Mouse (Mus musculus) retina, postnatal 1 day (tissue): ENCODE data around the gene Alkal2.

Experiments used
- DNase-seq: peaks from one replicate; pipeline ENCODE4 v3.0.0-alpha.2; 2012

The Alkal2 gene

DNA sequence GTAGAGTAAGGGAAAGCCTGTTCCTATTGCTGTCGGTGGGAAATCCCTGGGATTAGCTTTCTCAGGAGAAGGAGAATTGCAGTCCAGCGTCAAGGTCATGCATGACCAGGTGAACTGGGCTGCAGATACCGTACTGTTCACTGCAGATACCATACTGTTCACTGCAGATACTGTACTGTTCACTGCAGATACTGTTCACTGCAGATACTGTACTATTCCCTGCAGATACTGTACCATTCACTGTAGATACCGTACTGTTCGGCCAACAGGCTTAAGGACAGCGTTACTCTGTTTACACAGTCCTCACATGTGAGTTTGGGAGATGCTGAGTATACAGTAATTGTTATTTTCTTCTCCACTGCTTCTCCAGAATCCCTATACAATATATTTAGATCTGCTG is 44.1 kb downstream of the Alkal2 start:
- DNase-seq: no peak

DNA sequence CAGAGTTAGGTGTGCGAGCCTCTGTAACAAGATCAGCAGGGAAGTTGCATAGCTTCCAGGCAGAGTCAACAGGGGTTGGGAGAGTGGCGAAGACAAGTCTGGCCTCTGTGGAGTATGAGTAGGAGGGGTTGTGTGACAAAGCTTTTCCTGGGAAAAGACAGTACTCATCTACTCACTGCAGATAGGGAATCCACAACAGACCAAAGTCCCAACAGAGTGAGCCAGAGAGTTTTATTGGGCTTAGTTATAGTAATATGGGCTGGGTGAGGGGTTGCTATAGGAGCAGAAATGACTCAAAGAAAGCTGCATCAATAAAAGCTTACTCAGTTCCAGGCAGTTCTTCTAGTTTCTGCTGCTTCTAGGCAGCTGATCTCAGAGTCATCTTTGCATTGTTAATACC is 49.2 kb downstream of the Alkal2 start:
- DNase-seq: no peak

DNA sequence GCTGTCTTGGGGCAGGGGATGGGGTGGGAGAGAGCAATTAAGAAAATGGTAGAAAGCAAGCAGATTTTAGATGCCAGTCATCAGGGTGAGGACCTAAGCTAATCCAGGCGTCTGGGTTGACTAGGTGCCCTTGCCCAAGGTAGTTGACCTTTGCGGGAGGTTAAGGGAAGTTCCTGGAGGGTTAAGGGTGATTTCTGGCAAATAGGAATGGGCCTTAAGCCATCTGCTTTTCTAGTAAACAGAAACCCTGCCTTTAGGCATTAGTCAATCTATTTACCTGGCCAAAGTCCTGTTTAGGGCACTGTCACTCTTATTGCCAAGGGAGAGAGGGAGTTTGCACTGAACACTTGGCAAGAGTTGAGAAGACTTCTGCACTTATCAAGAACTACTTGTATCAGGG is 52.8 kb downstream of the Alkal2 start:
- no peak for DNase-seq
